Mouse (Mus musculus) thymus, adult 2 months (tissue): ENCODE data around the gene Setdb1.

Source experiments
- CTCF ChIP-seq: fragments of 200-500 bp; IDR thresholded peaks from 2 replicates; pipeline ENCODE4 v1.5.1; 2012; ENCODE audit warnings: mild to moderate bottlenecking, control low read depth, low read length, moderate library complexity, borderline replicate concordance; ENCODE audit not compliant: control insufficient read depth, poor library complexity, insufficient read depth; ENCODE audit errors: extremely low read depth
- POLR2A ChIP-seq: fragments of 200-500 bp; IDR thresholded peaks from 2 replicates; pipeline ENCODE4 v1.6.1; 2012; ENCODE audit warnings: mild to moderate bottlenecking, low read length, control low read depth, moderate library complexity; ENCODE audit not compliant: control insufficient read depth, poor library complexity, insufficient read depth; ENCODE audit errors: extremely low read depth

DNA sequence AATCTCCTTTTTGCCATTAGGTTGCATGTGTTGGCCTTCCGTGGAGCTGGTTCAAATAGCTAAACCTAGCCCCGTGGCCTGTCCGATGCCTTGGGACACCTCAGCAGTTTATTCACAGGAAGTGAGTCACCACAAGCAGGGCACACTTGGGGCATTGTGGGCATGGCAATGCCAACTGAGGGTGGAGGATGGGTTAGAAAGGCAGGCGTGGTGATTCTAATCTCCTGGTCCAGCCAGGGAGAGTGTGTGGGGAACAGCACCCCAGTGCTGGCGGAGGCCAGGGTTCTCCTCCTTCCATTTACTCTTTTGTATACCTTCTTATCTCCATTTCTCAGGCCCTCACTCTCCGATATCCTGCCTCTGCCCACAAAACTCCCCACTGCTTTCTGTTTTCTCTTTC is 44.4 kb downstream of the Setdb1 start:
- no peak for TF ChIP-seq CTCF
- no peak for TF ChIP-seq POLR2A
